In the genomic region with DNA sequence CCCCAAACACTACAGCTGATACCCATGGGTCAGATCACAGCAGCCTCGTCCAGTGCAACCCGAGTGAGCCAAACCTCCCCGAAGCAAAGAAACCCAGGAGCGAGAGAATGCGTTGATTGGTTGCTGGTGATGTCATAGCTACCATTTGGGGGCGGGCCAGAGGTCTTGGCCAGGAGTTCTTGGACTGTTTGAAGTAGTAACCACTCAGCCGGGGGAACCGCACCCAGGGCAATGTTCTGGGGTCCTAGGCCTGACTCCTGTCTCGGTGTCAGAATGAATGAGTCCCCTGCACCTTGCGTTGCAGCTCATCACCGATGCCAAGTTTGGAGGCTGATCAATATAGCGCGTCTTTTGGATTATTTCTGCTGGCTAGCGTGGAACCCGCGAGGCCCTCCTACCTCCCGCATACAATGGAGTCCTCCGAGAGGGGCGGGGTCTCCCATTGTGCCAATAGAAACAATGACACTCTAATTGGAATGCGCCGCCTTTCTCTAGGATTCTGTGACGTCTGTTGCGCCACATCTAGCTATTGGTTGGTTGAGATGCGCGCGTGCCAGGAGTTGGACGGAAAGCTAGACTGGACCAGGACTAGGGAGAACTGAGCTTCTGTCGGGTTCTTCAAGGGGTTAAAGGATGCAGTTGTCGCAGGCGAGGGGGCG, we compare ENCODE assay signal across 11 mouse cellular contexts. TPM values are rescaled to one million over a fixed set of nuclear protein-coding genes. Genes with fewer than 3 reads are reported as not detected.
DNase-seq lines count a peak whose midpoint lies in the region; ATAC-seq and TF ChIP-seq lines count a peak whose summit lies in the region.
"Had no signal": no experiment of that assay in that cellular context is flagged by ENCODE, and none has a peak within 500 bp of the region (broad histone marks: within the 10 kb centered on the region; RNA-seq: fewer than 3 reads in every experiment).

No protein-coding gene starts in this region.

- H3K4me2 ChIP-seq in lung, embryonic 14.5 days, result no peak overlapping the region
- peak overlapping the region; percentile 82 for H3K4me2 ChIP-seq in forebrain, embryonic 12.5 days
- peak overlapping the region; percentile 85 for H3K4me2 ChIP-seq in neural tube, embryonic 12.5 days (replicated peaks)

- 0 out of 2 replicates have a peak overlapping the region, but pooled peaks have one; percentile 0 for H3K4me3 ChIP-seq in lung, embryonic 14.5 days (ENCODE audit: low read depth, low read length)
- H3K4me3 ChIP-seq in forebrain, embryonic 12.5 days (replicated peaks), result peak overlapping the region; percentile 69
- peak overlapping the region; percentile 71 for H3K4me3 ChIP-seq in neural tube, embryonic 12.5 days
- H3K4me3 ChIP-seq: myocyte had no signal

- H3K4me1 ChIP-seq in lung, embryonic 14.5 days (ENCODE audit: insufficient read depth), result no peaks in the 10 kb centered on the region
- peaks cover 35% of the 10 kb centered on the region for H3K4me1 ChIP-seq in forebrain, embryonic 12.5 days
- H3K4me1 ChIP-seq in neural tube, embryonic 12.5 days, result peaks cover 35% of the 10 kb centered on the region

- DNase-seq in lung, embryonic 14.5 days, result no peak
- no peak for DNase-seq in lung, adult 18-20 months
- DNase-seq in layer of hippocampus, adult 8-10 months (ENCODE audit: low spot score in 2 of 2), result peak; percentile 90 to 92
- no peak for DNase-seq in gastrocnemius, adult 8-10 months (ENCODE audit: low spot score in 2 of 2)
- DNase-seq in T-cell, adult 2 months (ENCODE audit: low spot score), result no peak
- DNase-seq in urinary bladder, postnatal 10 days (ENCODE audit: low spot score), result no peak

- TF ChIP-seq CTCF in lung, embryonic 14.5 days (IDR thresholded peaks at IDR 0.05; ENCODE audit: low read depth), result no peak

- H3K27ac ChIP-seq in lung, embryonic 14.5 days (ENCODE audit: low read depth), result no peak overlapping the region
- H3K27ac ChIP-seq in forebrain, embryonic 12.5 days, result peak overlapping the region; percentile 54; the same call in 1 of the 2 replicates
- no peak overlapping the region for H3K27ac ChIP-seq in neural tube, embryonic 12.5 days
- H3K27ac ChIP-seq: heart, embryonic 15.5 days had no signal

- H3K9ac ChIP-seq in lung, embryonic 14.5 days, result no peak overlapping the region
- peak overlapping the region; percentile 27; the same call in 1 of the 2 replicates for H3K9ac ChIP-seq in forebrain, embryonic 12.5 days
- peak overlapping the region; percentile 51 for H3K9ac ChIP-seq in neural tube, embryonic 12.5 days
- H3K9ac ChIP-seq: heart, embryonic 15.5 days had no signal

- no peaks in the 10 kb centered on the region for H3K36me3 ChIP-seq in lung, embryonic 14.5 days (ENCODE audit: insufficient read depth)
- H3K36me3 ChIP-seq in forebrain, embryonic 12.5 days (replicated peaks), result peaks cover 16% of the 10 kb centered on the region
- H3K36me3 ChIP-seq in neural tube, embryonic 12.5 days, result peaks cover 22% of the 10 kb centered on the region
- H3K36me3 ChIP-seq: G1E; heart, embryonic 15.5 days had no signal

- WGBS in lung, embryonic 14.5 days, result under 1% methylated on average over 31 of the region's 31 CpGs
- WGBS in forebrain, embryonic 12.5 days, result under 1% methylated on average over 31 of the region's 31 CpGs
- WGBS in neural tube, embryonic 12.5 days, result 1% methylated on average over 31 of the region's 31 CpGs

- ATAC-seq in lung, embryonic 14.5 days (ENCODE audit: insufficient read depth), result no peak
- peak; percentile 87 for ATAC-seq in forebrain, embryonic 12.5 days (ENCODE audit: low FRiP score)
- ATAC-seq in neural tube, embryonic 12.5 days (ENCODE audit: low FRiP score, low read depth), result peak; percentile 85

- H3K27me3 ChIP-seq in lung, embryonic 14.5 days (ENCODE audit: insufficient read depth, low read length), result peaks cover 65% of the 10 kb centered on the region
- H3K27me3 ChIP-seq in forebrain, embryonic 12.5 days, result peaks cover 69% of the 10 kb centered on the region
- H3K27me3 ChIP-seq in neural tube, embryonic 12.5 days (replicated peaks), result peaks cover 54% of the 10 kb centered on the region

- no peaks in the 10 kb centered on the region for H3K9me3 ChIP-seq in lung, embryonic 14.5 days (ENCODE audit: low read depth, low read length)
- no peaks in the 10 kb centered on the region for H3K9me3 ChIP-seq in forebrain, embryonic 12.5 days
- no peaks in the 10 kb centered on the region for H3K9me3 ChIP-seq in neural tube, embryonic 12.5 days
- H3K9me3 ChIP-seq: heart, embryonic 15.5 days had no signal

RNA-seq across cellular contexts. Expression of gene Celsr3, which starts 1.2 kb away (rescaled TPM):
- polyA plus RNA-seq in lung, embryonic 14.5 days (2014; fragmentation: Nextera tagmentation; extraction: Ambion mirVana), result 0.14 and 0.17 TPM in 2 replicates
- 13.0 and 14.2 TPM in 2 replicates for polyA plus RNA-seq in forebrain, embryonic 12.5 days (2016; fragmentation: Nextera tagmentation; extraction: Ambion mirVana)
- 10 to 100 TPM; 52.5 to 77.9 (median 69.6) TPM for total RNA-seq in layer of hippocampus, adult 8-10 months (2022)
- polyA plus RNA-seq in neural tube, embryonic 12.5 days (2016; fragmentation: Nextera tagmentation; extraction: Ambion mirVana), result 12.1 and 14.3 TPM in 2 replicates
- under 1 TPM in 1 of 4 experiments, not detected in 3; 0.05 TPM for total RNA-seq in gastrocnemius, adult 8-10 months (2022)
- polyA plus RNA-seq: G1E had no signal

RNA-seq across cellular contexts. Expression of gene Nckipsd, which starts 16.7 kb away (rescaled TPM):
- polyA plus RNA-seq in lung, embryonic 14.5 days (2014; fragmentation: Nextera tagmentation; extraction: Ambion mirVana), result 11.3 and 14.4 TPM in 2 replicates
- 14.3 and 17.3 TPM in 2 replicates for polyA plus RNA-seq in forebrain, embryonic 12.5 days (2016; fragmentation: Nextera tagmentation; extraction: Ambion mirVana)
- total RNA-seq in layer of hippocampus, adult 8-10 months (2022), result 10 to 100 TPM; 70.0 to 74.4 (median 73.5) TPM
- polyA plus RNA-seq in neural tube, embryonic 12.5 days (2016; fragmentation: Nextera tagmentation; extraction: Ambion mirVana), result 16.4 and 23.6 TPM in 2 replicates
- total RNA-seq in gastrocnemius, adult 8-10 months (2022), result 1 to 10 TPM; 3.6 to 4.9 (median 4.2) TPM

RNA-seq across cellular contexts. Expression of gene Slc26a6, which starts 28.2 kb away (rescaled TPM):
- polyA plus RNA-seq in lung, embryonic 14.5 days (2014; fragmentation: Nextera tagmentation; extraction: Ambion mirVana), result 10.7 and 12.0 TPM in 2 replicates
- 12.4 and 13.1 TPM in 2 replicates for polyA plus RNA-seq in forebrain, embryonic 12.5 days (2016; fragmentation: Nextera tagmentation; extraction: Ambion mirVana)
- total RNA-seq in layer of hippocampus, adult 8-10 months (2022), result 10 to 100 TPM; 17.0 to 22.2 (median 20.2) TPM
- 10.8 and 11.9 TPM in 2 replicates for polyA plus RNA-seq in neural tube, embryonic 12.5 days (2016; fragmentation: Nextera tagmentation; extraction: Ambion mirVana)
- total RNA-seq in gastrocnemius, adult 8-10 months (2022), result 10 to 100 TPM; 14.6 to 25.3 (median 16.4) TPM

RNA-seq across cellular contexts. Expression of gene Ip6k2, which starts 41.3 kb away (rescaled TPM):
- polyA plus RNA-seq in lung, embryonic 14.5 days (2014; fragmentation: Nextera tagmentation; extraction: Ambion mirVana), result 88.1 and 90.4 TPM in 2 replicates
- polyA plus RNA-seq in forebrain, embryonic 12.5 days (2016; fragmentation: Nextera tagmentation; extraction: Ambion mirVana), result 124 and 140 TPM in 2 replicates
- total RNA-seq in layer of hippocampus, adult 8-10 months (2022), result 100 to 1,000 TPM; 195 to 221 (median 213) TPM
- 167 and 170 TPM in 2 replicates for polyA plus RNA-seq in neural tube, embryonic 12.5 days (2016; fragmentation: Nextera tagmentation; extraction: Ambion mirVana)
- total RNA-seq in gastrocnemius, adult 8-10 months (2022), result 10 to 100 TPM; 12.0 to 15.8 (median 14.2) TPM

Comparison
In these comparisons a context has a peak if more than half of its experiments do, and no peak if none do; other contexts are left out.
1. DNase-seq: peak in layer of hippocampus, adult 8-10 months (2 of 2); none in lung, embryonic 14.5 days (single experiment), lung, adult 18-20 months (0 of 2), gastrocnemius, adult 8-10 months (0 of 2), T-cell, adult 2 months (single experiment) and urinary bladder, postnatal 10 days (single experiment).
2. H3K4me3 ChIP-seq: peak in every context shown above with its lines; median percentile 71 in neural tube, embryonic 12.5 days; 69 in forebrain, embryonic 12.5 days; 0 in lung, embryonic 14.5 days.
3. RNA of gene Celsr3, which starts 1.2 kb away (polyA plus RNA-seq): 13.0 to 14.2 TPM in forebrain, embryonic 12.5 days and 12.1 to 14.3 TPM in neural tube, embryonic 12.5 days; 0.14 to 0.17 TPM in lung, embryonic 14.5 days; every median in the first group is over 10 times any median in the second.